Mouse (Mus musculus): ENCODE results near the gene Oat. TPM values are rescaled to one million over a fixed set of nuclear protein-coding genes. Genes with fewer than 3 reads are reported as not detected.
A peak's percentile ranks its signal among the peaks of the same experiment; 100 is the strongest.

The Oat gene
- polyA plus RNA-seq, 1 experiment from 2014 or later, result 123 TPM

- no peak overlapping the region for H3K9ac ChIP-seq
- H3K27me3 ChIP-seq, result no peaks in the 10 kb centered on the region; the same call in 1 of the 2 replicates
- H3K4me2 ChIP-seq, result no peak overlapping the region
- H3K27ac ChIP-seq, result no peak overlapping the region
- no peaks in the 10 kb centered on the region for H3K9me3 ChIP-seq (replicated peaks)
- no peaks in the 10 kb centered on the region; the same call in 1 of the 2 replicates for H3K4me1 ChIP-seq
- WGBS, result 79% methylated on average over 3 of the region's 3 CpGs
- no peak overlapping the region for H3K4me3 ChIP-seq
- H3K36me3 ChIP-seq (ENCODE audit: poor library complexity, severe bottlenecking), result peaks cover 75% of the 10 kb centered on the region
- ATAC-seq, result no peak
Observed at GRCm38 (mm10) chr7:132559138-132559766, 16.9 kb downstream of the Oat start.

- Histone ChIP-seq H3K27me3 (no peaks in the 10 kb centered on the region; the same call in 1 of the 2 replicates), H3K4me3 (no peak overlapping the region), H3K4me1 (no peaks in the 10 kb centered on the region; the same call in 1 of the 2 replicates), H3K9me3 (replicated peaks) (no peaks in the 10 kb centered on the region), H3K4me2 (no peak overlapping the region), H3K9ac (no peak overlapping the region), H3K27ac (no peak overlapping the region), H3K36me3 (ENCODE audit: poor library complexity, severe bottlenecking) (peaks cover 65% of the 10 kb centered on the region)
- no peak for ATAC-seq
- whole genome bisulfite sequencing, result 91% methylated on average over 7 of the region's 7 CpGs
Observed at GRCm38 (mm10) chr7:132558141-132558736, 18.0 kb downstream of the Oat start.

DNA sequence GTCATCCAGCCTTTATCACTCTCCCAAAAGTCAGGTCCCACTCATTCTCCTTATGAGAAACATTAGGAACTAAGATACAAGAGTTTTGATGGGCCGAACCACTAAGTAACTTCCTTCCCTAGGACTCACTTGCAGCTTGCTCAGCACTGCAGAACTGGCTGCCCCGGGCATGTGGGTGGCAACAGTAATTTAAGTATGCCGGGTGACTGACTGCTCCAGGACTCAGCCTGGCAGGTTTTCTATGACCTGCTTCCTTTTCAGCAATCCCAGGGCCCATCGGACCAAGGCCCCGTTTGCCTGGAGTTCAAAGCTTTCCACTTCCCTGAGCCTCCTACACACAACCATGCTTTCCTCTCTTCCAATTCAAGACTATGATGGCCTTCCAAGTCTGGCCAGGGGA lies 19.6 kb downstream of the Oat start:
- 90% methylated on average over 5 of the region's 5 CpGs for WGBS
- H3K9ac ChIP-seq, result no peak overlapping the region
- H3K27me3 ChIP-seq, result no peaks in the 10 kb centered on the region; the same call in 1 of the 2 replicates
- no peaks in the 10 kb centered on the region; the same call in 1 of the 2 replicates for H3K4me1 ChIP-seq
- H3K4me2 ChIP-seq, result no peak overlapping the region
- H3K36me3 ChIP-seq (ENCODE audit: poor library complexity, severe bottlenecking), result peaks cover 48% of the 10 kb centered on the region
- ATAC-seq, result no peak
- H3K9me3 ChIP-seq (replicated peaks), result no peaks in the 10 kb centered on the region
- no peak overlapping the region for H3K4me3 ChIP-seq
- H3K27ac ChIP-seq, result no peak overlapping the region

DNA sequence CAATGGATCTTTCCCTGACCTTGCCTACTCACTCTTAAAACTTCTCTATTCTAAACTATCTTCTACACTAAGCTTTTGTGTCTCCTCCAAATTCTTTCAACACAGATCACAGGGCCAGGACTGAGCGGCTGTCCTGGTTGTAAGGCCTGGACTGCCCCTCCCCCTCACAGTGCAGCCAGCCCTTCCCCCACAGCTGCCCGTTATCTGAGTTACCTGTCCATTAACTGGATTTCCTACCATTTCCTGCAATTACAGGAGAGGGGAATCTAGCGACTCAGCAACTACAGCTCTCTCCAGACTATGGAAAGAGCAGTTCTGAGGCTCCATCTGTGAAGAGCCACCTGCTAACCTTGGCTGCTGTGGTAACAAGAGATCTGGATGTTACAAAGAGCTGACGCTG lies 20.3 kb downstream of the Oat start:
- ATAC-seq, result no peak
- no peaks in the 10 kb centered on the region for H3K9me3 ChIP-seq (replicated peaks)
- H3K27ac ChIP-seq, result no peak overlapping the region
- H3K9ac ChIP-seq, result no peak overlapping the region
- H3K36me3 ChIP-seq (ENCODE audit: poor library complexity, severe bottlenecking), result peaks cover 41% of the 10 kb centered on the region
- WGBS, result 37% methylated on average over 4 of the region's 4 CpGs
- no peak overlapping the region for H3K4me3 ChIP-seq
- H3K27me3 ChIP-seq, result no peaks in the 10 kb centered on the region; the same call in 1 of the 2 replicates
- H3K4me2 ChIP-seq, result no peak overlapping the region
- no peaks in the 10 kb centered on the region; the same call in 1 of the 2 replicates for H3K4me1 ChIP-seq

DNA sequence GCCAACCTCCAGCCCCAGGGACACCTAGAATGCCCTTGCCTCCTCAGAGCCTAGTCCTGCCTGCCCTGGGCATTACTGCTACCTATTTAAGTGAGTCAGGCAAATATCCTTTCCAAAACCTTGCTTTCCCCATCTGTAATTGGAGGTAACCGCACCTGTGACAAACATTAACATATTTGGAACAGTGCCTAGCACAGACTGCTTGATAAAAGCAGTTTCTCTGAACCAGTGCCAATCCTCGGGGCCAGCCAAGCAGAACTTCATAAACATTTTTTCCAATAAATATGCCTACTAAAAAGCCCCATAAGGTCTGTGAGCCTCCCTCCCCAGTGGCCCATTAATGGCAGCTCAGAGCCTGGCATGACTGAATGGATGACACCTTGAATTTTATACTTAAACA lies 22.1 kb downstream of the Oat start:
- H3K27ac ChIP-seq, result no peak overlapping the region
- no peak overlapping the region for H3K4me2 ChIP-seq
- H3K27me3 ChIP-seq, result no peaks in the 10 kb centered on the region; the same call in 1 of the 2 replicates
- no peak overlapping the region for H3K9ac ChIP-seq
- no peaks in the 10 kb centered on the region for H3K9me3 ChIP-seq (replicated peaks)
- no peak for ATAC-seq
- no peaks in the 10 kb centered on the region; the same call in 1 of the 2 replicates for H3K4me1 ChIP-seq
- 64% methylated on average over 2 of the region's 2 CpGs for WGBS
- H3K36me3 ChIP-seq (ENCODE audit: poor library complexity, severe bottlenecking), result peaks cover 24% of the 10 kb centered on the region
- H3K4me3 ChIP-seq, result no peak overlapping the region

- Histone ChIP-seq H3K9ac (peak overlapping the region; percentile 54), H3K36me3 (ENCODE audit: poor library complexity, severe bottlenecking) (0 out of 2 replicates have a peak, but pooled peaks cover under 1% of the 10 kb centered on the region), H3K27me3 (no peaks in the 10 kb centered on the region), H3K9me3 (replicated peaks) (no peaks in the 10 kb centered on the region), H3K4me2 (peak overlapping the region; percentile 75), H3K27ac (no peak overlapping the region), H3K4me3 (peak overlapping the region; percentile 45), H3K4me1 (no peaks in the 10 kb centered on the region; the same call in 1 of the 2 replicates)
- peak; percentile 97 for ATAC-seq
- WGBS, result 2% methylated on average over 27 of the region's 27 CpGs
Observed at GRCm38 (mm10) chr7:132551351-132552126, 24.7 kb downstream of the Oat start.

DNA sequence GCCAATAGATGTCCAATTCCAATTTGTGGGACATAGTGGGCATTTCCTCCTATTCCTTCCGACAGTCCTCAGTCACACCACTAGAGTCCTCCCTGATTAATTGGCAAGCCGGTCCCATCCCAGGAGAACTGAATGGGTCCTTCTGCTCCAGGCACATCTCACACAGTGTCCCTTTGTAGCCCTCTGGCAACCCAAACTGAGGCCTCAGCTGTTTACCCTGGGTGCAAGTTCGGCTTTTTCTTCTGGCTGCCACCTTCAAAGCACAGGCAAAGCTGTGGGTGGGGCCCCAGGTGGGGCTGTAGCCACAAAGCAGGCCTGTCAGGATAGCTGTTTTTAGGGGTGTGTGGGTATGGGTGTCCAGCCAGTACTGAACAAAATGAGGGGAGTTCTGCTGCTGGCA lies 29.1 kb downstream of the Oat start:
- Histone ChIP-seq H3K27ac (no peak overlapping the region), H3K9ac (no peak overlapping the region), H3K9me3 (replicated peaks) (no peaks in the 10 kb centered on the region), H3K4me2 (no peak overlapping the region), H3K27me3 (no peaks in the 10 kb centered on the region), H3K36me3 (ENCODE audit: poor library complexity, severe bottlenecking) (no peaks in the 10 kb centered on the region), H3K4me3 (no peak overlapping the region), H3K4me1 (no peaks in the 10 kb centered on the region)
- no peak for ATAC-seq
- WGBS, result 77% methylated on average over 3 of the region's 3 CpGs

GRCm38 (mm10) chr7:132542427-132542826 lies 33.8 kb downstream of the Oat start:
- no peaks in the 10 kb centered on the region for H3K4me1 ChIP-seq
- WGBS, result 89% methylated on average over 4 of the region's 4 CpGs
- no peak overlapping the region for H3K4me2 ChIP-seq
- H3K27ac ChIP-seq, result no peak overlapping the region
- H3K27me3 ChIP-seq, result no peaks in the 10 kb centered on the region
- H3K9me3 ChIP-seq (replicated peaks), result no peaks in the 10 kb centered on the region
- H3K9ac ChIP-seq, result no peak overlapping the region
- H3K36me3 ChIP-seq (ENCODE audit: poor library complexity, severe bottlenecking), result no peaks in the 10 kb centered on the region
- no peak overlapping the region for H3K4me3 ChIP-seq
- no peak for ATAC-seq

GRCm38 (mm10) chr7:132541566-132541965 lies 34.6 kb downstream of the Oat start:
- H3K4me3 ChIP-seq, result no peak overlapping the region
- WGBS, result 77% methylated on average over 3 of the region's 3 CpGs
- no peak overlapping the region for H3K27ac ChIP-seq
- H3K27me3 ChIP-seq, result no peaks in the 10 kb centered on the region
- H3K4me1 ChIP-seq, result no peaks in the 10 kb centered on the region
- H3K36me3 ChIP-seq (ENCODE audit: poor library complexity, severe bottlenecking), result no peaks in the 10 kb centered on the region
- no peak overlapping the region for H3K4me2 ChIP-seq
- H3K9me3 ChIP-seq (replicated peaks), result no peaks in the 10 kb centered on the region
- H3K9ac ChIP-seq, result no peak overlapping the region
- no peak for ATAC-seq

DNA sequence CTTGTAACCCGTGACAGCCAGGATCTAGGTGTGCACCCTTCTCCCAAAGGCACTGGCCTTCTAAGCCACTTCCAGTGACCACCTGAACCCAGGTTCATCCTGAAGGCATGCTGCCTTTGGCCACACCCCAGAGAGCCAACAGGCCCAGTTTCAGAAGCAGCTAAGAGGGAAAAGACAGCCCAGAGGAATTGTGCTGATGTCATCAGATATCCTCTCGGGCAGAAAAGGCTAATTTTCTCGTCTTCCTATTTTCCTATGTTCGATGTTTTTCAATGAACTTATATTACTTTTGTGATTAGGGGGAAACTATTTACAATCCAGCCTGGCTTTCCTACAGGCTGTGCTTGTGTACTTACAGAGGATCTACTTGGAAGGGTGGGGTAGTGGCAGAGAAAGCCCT lies 35.6 kb downstream of the Oat start:
- H3K27me3 ChIP-seq, result no peaks in the 10 kb centered on the region
- H3K9me3 ChIP-seq (replicated peaks), result no peaks in the 10 kb centered on the region
- no peaks in the 10 kb centered on the region for H3K36me3 ChIP-seq (ENCODE audit: poor library complexity, severe bottlenecking)
- H3K4me1 ChIP-seq, result no peaks in the 10 kb centered on the region
- no peak overlapping the region for H3K4me3 ChIP-seq
- no peak overlapping the region for H3K27ac ChIP-seq
- ATAC-seq, result no peak
- H3K9ac ChIP-seq, result no peak overlapping the region
- 90% methylated on average over 4 of the region's 4 CpGs for WGBS
- H3K4me2 ChIP-seq, result no peak overlapping the region

DNA sequence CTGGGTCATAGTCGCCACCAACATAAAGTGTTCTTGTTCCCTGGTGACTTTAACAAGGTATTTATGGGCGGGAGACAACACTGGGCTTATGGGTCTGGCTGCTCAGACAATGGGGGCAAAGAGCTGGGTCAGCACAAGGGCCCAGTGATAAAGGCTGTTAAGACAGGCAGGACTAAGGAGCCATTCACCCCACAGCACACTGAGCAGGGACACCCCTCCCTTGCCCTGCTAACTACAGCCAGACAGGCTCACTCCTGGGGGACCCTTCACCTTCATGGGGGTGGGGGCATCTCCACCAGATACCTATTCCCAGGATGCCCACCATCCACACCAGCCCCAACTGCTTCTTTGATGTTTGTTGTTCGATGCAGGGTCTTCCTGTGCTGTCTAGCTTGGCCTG lies 47.0 kb downstream of the Oat start:
- Histone ChIP-seq H3K27ac (no peak overlapping the region), H3K4me1 (no peaks in the 10 kb centered on the region), H3K4me3 (no peak overlapping the region), H3K4me2 (no peak overlapping the region), H3K27me3 (no peaks in the 10 kb centered on the region), H3K9me3 (replicated peaks) (no peaks in the 10 kb centered on the region), H3K9ac (no peak overlapping the region), H3K36me3 (ENCODE audit: poor library complexity, severe bottlenecking) (no peaks in the 10 kb centered on the region)
- ATAC-seq, result no peak
- WGBS, result 65% methylated on average over 3 of the region's 3 CpGs

DNA sequence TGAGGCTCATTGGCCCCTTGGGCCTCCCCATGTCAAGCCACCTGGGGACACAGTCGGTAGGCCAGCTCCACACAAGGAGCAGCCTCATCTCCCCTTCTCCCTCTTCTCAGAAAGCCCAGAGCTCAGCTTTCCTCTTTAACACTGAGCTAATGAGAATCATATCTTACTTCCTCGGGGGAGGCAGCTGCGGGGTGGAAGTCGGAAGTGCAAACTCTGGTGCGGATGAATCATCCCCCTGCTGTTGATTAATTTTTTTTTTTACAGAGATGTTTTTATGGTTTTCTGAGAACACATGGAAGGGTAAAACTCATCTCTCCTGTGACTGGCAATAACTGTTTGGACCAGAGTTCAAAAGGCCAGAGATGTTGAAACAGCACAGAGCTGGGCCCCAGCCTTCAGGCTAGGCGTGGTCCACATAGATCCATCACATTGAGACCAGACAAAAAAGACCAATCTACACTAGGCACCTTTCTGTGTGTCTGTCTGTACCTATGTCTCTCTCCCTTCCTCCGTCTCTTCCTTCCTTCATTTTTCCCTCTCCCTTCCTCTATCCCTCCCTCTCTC lies 62.7 kb downstream of the Oat start:
- ATAC-seq, result no peak
- WGBS, result 83% methylated on average over 7 of the region's 7 CpGs
- Histone ChIP-seq H3K9ac (no peak overlapping the region), H3K4me3 (no peak overlapping the region), H3K9me3 (replicated peaks) (no peaks in the 10 kb centered on the region), H3K27ac (no peak overlapping the region), H3K27me3 (no peaks in the 10 kb centered on the region), H3K36me3 (ENCODE audit: poor library complexity, severe bottlenecking) (no peaks in the 10 kb centered on the region), H3K4me2 (no peak overlapping the region), H3K4me1 (no peaks in the 10 kb centered on the region)

All from forebrain, embryonic 13.5 days (tissue).